Mouse (Mus musculus): ENCODE results near the gene Gper1. TPM values are rescaled to one million over a fixed set of nuclear protein-coding genes. Genes with fewer than 3 reads are reported as not detected.

Gper1 gene
- total RNA-seq, 2 experiments from 2014 or later: 1.1 to 1.2 TPM

- intact Hi-C loops (cut with DNase I): loop anchor here (5.0 kb wide), 1 partner anchor 628 kb away; no protein-coding TSS in a partner anchor
- DNase-seq: no peak
Measured at GRCm38 (mm10) chr5:139440451-139440850, 17.5 kb downstream of the Gper1 start.

DNA sequence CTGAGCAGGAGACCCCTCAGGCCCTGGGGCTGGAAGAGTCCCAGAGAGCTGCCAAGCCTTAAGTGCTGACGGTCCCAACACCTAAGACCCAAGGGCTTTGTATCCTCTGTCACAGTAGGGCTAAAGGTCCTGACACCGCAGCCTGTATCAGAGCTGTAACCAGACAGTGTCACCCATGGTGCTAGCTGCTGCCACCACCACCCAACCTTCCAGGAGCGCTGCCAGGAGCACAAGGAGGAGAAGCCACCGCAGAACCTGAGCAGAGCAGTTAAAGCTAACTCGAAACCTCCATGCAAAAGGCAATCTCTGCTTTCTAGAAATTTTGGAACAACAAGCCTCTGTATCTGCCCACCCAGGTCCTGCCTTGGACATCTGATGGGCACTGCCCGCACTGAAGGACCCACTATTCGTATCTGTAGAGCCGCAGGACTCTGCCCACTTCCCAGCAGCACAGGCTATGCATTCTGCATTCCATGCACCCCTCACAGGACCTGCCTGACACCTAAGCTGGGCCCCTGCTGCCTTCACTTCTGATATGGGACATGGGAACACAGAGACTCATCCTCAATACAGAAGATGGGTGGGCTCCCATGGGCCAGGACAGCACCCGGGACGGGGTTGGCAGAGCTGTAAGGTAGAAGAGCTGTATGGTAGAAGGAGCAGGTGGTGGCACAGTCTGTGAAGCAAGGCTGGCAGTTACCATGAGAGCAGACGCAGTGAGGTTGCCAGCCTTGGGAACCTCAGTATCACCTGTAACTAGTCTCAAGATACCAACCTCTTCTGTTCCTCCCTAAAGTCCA lies 18.2 kb downstream of the Gper1 start:
- intact Hi-C loops (cut with DNase I): loop anchor here (5.0 kb wide), 1 partner anchor 629 kb away; no protein-coding TSS in a partner anchor

DNA sequence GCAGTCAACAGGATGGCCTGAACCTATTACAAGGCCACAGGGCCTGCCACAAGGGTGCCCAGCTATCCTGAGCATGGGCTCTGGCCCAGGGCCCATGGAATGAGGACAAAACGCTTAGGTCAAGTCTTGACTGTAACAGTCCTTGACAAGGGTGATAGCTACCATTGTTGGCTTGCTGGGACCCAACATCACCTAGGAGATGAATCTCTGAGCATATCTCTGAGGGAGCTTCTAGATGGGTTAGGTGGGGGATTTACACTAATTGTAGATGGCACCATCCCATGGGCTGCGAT lies 18.7 kb downstream of the Gper1 start:
- no peak for DNase-seq
- intact Hi-C loops (cut with DNase I): loop anchor here (5.0 kb wide), 1 partner anchor 629 kb away; no protein-coding TSS in a partner anchor

More for the DNA sequence above, 18.2 kb downstream of the Gper1 start:
- no peak for DNase-seq

GRCm38 (mm10) chr5:139442428-139442827 lies 19.5 kb downstream of the Gper1 start:
- intact Hi-C loops (cut with DNase I): loop anchor here (5.0 kb wide), 1 partner anchor 630 kb away; no protein-coding TSS in a partner anchor
- no peak for DNase-seq

DNA sequence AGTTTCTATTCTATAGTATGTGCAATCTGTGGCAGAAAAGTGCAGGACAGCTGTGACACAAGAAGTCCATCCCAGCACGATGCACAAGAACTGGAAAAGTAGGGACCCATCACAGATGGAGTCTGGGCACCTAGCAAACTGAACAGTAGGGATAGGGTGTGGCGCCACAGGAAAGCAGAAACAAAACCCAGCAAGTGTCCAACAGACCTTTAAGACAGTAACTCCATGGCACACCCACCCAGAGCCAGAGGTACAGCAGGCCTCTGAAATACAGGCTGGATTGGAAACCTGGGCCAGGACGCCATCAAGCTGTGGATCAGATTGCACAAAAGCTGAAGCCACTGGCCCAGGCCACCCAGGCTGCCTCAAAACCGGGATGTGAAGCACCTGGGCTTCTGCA lies 20.0 kb downstream of the Gper1 start:
- no peak for DNase-seq
- intact Hi-C loops (cut with DNase I): loop anchor here (5.0 kb wide), 1 partner anchor 631 kb away; no protein-coding TSS in a partner anchor

DNA sequence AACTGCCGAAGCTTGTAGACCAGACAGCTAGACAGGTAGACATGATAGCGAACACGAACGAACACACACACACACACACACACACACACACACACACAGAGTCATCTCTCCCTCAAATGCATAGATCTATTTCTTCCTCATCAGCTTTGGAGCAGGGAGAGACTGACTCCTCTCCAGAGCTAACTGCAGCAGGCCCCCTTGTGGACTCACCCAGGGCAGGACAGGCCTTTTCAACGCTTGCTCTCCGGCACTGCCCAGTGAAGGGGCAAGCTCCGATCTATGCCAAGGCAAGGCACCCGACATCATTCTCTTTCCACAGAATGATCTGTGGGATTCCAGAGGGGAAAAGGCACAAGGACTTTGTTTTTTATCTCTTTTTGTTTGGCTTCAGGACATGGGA lies 22.3 kb downstream of the Gper1 start:
- DNase-seq: no peak
- intact Hi-C loops (cut with DNase I): loop anchor here (5.0 kb wide), 1 partner anchor 83 kb away; no protein-coding TSS in a partner anchor

DNA sequence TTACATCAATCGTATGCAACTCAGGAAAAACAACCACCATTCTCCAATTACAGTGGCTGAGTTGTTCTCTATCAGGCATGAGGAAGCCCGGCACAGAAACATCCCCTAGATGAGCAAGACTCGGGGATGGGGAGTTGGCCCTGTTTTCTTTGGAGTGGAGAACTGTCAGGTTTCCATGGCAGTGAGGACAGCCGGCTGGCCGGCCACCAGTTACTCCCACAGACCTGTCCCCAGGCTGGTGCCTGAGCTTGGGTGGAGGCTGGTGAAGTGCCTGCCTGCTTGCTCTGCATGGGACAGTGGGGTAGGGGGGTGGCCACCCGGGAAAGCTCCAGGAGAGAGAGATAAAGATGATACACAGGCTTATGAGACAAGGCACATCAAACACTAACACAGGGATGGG lies 25.1 kb downstream of the Gper1 start:
- intact Hi-C loops (cut with DNase I): loop anchor here (5.0 kb wide), 1 partner anchor 86 kb away; no protein-coding TSS in a partner anchor
- DNase-seq: no peak

DNA sequence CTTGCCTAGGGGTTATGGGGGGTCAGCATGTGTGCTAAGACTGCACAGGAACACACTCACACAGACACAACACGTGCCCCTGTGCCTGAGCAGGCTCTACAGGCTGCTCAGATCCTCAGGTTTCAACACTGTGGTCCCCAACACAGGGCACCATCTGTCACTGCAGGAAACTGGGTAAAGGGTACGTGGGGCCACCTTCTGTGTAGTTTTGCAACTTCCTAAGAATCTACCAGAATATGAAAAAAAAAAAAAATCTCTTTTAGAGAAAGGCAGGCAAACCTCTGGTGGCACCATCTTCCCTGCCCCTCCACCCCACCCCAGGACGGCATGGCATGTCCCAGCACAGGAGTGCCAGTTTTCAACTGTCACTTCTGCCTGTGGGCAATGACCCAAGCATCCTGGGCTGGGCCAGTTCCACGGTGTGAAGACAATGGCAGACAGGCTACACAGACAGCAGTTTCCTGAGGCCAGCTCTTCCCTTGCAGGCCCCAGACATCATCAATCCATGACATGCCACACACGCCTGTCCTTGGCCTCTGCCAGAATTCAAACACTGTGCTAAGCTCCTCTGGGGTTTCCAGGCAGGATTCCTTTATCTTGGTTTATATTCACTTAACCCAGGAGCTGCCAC lies 26.3 kb downstream of the Gper1 start:
- DNase-seq: no peak
- intact Hi-C loops (cut with DNase I): loop anchor here (5.0 kb wide), 1 partner anchor 87 kb away; no protein-coding TSS in a partner anchor

DNA sequence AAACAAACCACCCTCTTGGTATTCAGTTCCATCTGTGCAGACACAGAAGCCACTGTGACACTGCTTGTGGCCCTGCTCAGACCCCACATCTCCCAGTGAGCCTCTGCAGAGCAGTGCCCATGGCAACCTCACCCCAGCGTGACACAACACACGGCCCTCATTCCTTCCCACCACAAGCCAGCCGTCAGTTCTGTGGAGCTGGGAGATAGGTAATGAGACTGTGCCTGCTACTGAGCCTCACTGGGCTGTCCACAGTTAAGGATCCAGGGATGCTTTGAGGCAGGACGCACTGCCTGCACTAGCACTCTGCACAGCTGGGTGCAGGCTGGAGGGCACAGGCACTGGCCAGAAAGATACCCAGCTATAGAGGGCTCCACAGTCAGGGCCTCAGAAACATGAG lies 27.0 kb downstream of the Gper1 start:
- no peak for DNase-seq
- intact Hi-C loops (cut with DNase I): loop anchor here (5.0 kb wide), 1 partner anchor 88 kb away; no protein-coding TSS in a partner anchor

- intact Hi-C loops (cut with DNase I): no loop called here
- DNase-seq: no peak
Measured at GRCm38 (mm10) chr5:139453031-139453430, 30.1 kb downstream of the Gper1 start.

GRCm38 (mm10) chr5:139455166-139455565 lies 32.2 kb downstream of the Gper1 start:
- intact Hi-C loops (cut with DNase I): no loop called here
- no peak for DNase-seq

- intact Hi-C loops (cut with DNase I): no loop called here
- no peak for DNase-seq
Measured at GRCm38 (mm10) chr5:139457241-139457640, 34.3 kb downstream of the Gper1 start.

- DNase-seq: no peak
- intact Hi-C loops (cut with DNase I): loop anchor here (5.0 kb wide), 1 partner anchor 98 kb away; no protein-coding TSS in a partner anchor
Measured at GRCm38 (mm10) chr5:139459938-139460337, 37.0 kb downstream of the Gper1 start.

GRCm38 (mm10) chr5:139460384-139461067 lies 37.6 kb downstream of the Gper1 start, which contains the start of gene 3110082I17Rik:
TSS of gene 3110082I17Rik (minus strand) at chr5:139460527.
- DNase-seq: peak; percentile 97
- intact Hi-C loops (cut with DNase I): loop anchor here (5.0 kb wide), 1 partner anchor 98 kb away; no protein-coding TSS in a partner anchor

DNA sequence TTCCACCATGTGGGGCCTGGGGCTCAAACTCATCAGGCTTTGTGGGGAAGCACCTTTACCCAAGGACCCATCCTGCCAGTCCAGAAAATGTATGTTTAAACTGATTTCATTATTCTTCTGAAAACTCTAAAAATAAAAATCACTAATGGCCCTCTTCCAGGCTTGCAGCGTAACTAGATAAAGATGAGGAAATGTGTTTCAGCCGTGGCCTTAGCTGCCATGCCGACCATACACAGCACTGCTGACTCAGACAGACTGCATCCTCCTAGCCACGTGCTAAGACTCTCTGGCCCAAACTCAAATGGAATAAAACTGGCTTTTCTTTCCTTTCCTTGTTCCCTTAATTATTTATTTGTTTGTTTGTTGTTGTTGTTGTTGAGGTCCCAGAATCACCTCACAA lies 41.9 kb downstream of the Gper1 start:
- intact Hi-C loops (cut with DNase I): loop anchor here (5.0 kb wide), 1 partner anchor 103 kb away; no protein-coding TSS in a partner anchor
- DNase-seq: no peak

GRCm38 (mm10) chr5:139466373-139466772 lies 43.4 kb downstream of the Gper1 start:
- DNase-seq: no peak
- intact Hi-C loops (cut with DNase I): no loop called here

DNA sequence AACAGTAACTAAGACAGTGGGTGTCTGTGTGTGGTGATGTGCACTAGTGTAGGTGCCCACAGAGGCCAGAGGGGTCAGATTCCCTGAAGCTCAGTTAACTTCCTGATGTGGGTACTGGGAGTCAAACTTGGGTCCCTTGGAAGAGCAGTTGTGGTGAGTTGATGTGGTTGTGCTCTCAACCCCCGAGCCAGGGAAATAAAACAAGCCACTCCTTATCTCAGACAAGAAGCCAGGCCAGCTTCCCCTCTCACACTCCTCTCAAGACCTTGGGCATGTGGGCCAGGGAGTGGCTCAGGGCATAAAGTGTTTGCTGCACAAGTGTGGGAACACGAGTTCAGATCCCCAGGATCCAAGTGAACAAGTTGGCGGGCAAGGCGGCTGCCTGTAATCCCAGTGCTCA lies 43.9 kb downstream of the Gper1 start:
- intact Hi-C loops (cut with DNase I): no loop called here

DNA sequence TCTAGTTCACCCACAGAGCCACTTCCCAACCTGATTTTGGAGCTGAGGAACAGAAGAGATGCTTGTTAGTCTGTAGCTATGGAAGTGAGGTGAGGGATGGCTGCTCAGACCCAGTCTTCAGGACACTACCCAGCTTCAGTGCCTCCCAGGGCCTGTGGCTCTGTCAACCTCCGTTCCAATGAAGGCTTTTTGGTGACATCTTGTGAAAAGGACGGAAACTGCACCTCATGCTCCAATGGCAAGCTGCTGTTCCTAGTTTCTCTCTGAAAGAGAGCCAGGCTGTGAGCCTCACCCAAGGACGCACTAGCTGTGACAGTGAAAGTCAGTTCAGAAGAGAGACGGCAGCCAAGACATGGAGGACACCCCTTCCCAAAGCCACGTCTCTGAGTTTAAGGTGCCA lies 45.0 kb downstream of the Gper1 start:
- no peak for DNase-seq
- intact Hi-C loops (cut with DNase I): no loop called here

More for the DNA sequence above, 43.9 kb downstream of the Gper1 start:
- no peak for DNase-seq

DNA sequence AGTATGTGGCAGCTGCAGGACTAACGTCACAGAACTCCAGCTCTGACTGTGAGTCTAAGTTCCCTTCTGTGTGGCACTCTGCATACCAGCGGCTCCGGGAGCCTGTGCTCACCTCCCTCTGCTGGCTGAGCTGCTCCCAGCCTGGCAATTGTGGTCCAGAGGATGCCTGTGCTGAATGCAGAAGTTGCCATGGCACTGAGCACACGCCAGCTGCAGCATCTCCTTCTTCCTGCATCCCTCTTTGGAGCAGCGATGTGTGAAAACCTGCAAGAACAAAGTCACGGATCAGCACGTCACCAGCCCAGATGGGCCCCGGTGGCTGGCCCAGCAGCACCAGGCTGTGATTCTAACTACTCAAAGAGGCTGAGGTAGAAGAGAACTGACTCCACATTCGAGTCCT lies 51.8 kb downstream of the Gper1 start:
- no peak for DNase-seq
- intact Hi-C loops (cut with DNase I): no loop called here
